Mouse (Mus musculus) hindbrain, postnatal 0 days (tissue): ENCODE results near the gene Xpo1. TPM values are rescaled to one million over a fixed set of nuclear protein-coding genes. Genes with fewer than 3 reads are reported as not detected.
"Not testable (repeated sequence)": the region's sequence is repeated elsewhere in the genome, so short reads cannot be mapped to it uniquely, and the experiment has no call there.

Experiments used
- ATAC-seq: fragments of 200-750 bp; cut with Nextera tagmentation; 2 replicates; pipeline ENCODE4 v1.8.0; 2017; ENCODE audit warnings: mild to moderate bottlenecking, moderate TSS enrichment, moderate library complexity
- DNase-seq: peaks from one replicate; pipeline ENCODE4 v3.0.0-alpha.2; 2015; ENCODE audit warnings: low spot score
- H3K27ac ChIP-seq: fragments of 300-500 bp; sonication (generic); 2 replicates; pipeline ENCODE4 v1.5.1; 2014; ENCODE audit warnings: mild to moderate bottlenecking
- H3K27me3 ChIP-seq: fragments of 300-500 bp; sonication (generic); 2 replicates; pipeline ENCODE4 v1.6.1; 2014; ENCODE audit warnings: low read length, mixed read lengths; ENCODE audit not compliant: insufficient read depth
- H3K36me3 ChIP-seq: fragments of 300-500 bp; sonication (generic); 2 replicates; pipeline ENCODE4 v1.6.1; 2014; ENCODE audit warnings: low read length, mixed read lengths; ENCODE audit not compliant: insufficient read depth
- H3K4me1 ChIP-seq: fragments of 300-500 bp; sonication (generic); 2 replicates; pipeline ENCODE4 v1.6.1; 2014; ENCODE audit warnings: antibody characterized with exemption, low read length, mixed read lengths; ENCODE audit not compliant: insufficient read depth
- H3K4me2 ChIP-seq: fragments of 300-500 bp; sonication (generic); 2 replicates; pipeline ENCODE4 v1.6.1; 2014; ENCODE audit warnings: low read depth, mild to moderate bottlenecking, low read length, moderate library complexity, mixed read lengths
- H3K4me3 ChIP-seq: fragments of 300-500 bp; sonication (generic); 2 replicates; pipeline ENCODE4 v1.5.1; 2014; ENCODE audit warnings: low read length
- H3K9ac ChIP-seq: fragments of 300-500 bp; sonication (generic); replicated peaks from 2 replicates; pipeline ENCODE4 v1.6.1; 2014; ENCODE audit warnings: mild to moderate bottlenecking, low read length, moderate library complexity, mixed read lengths
- H3K9me3 ChIP-seq: fragments of 300-500 bp; sonication (generic); 2 replicates; pipeline ENCODE4 v1.6.1; 2016; ENCODE audit warnings: low read length, mixed read lengths
- CTCF ChIP-seq: IDR thresholded peaks from 2 replicates; pipeline ENCODE4 v1.5.1; 2016; ENCODE audit warnings: antibody characterized with exemption, control low read depth, low read depth
- WGBS: fragments of 180-500 bp; shearing (Covaris S2); extraction: QIAGEN DNeasy Blood & Tissue Kit; methylation state at CpG from one replicate; pipeline ENCODE4 v1.1.7; 2014; 5-methylcytosine and 5-hydroxymethylcytosine counted together
- polyA plus RNA-seq: library from polyadenylated mRNA; unstranded; fragments of >200 nt; fragmentation: Nextera tagmentation; extraction: Ambion mirVana; gene quantifications from 2 replicates; pipeline ENCODE4 v1.2.1, GENCODE M21; 2015
- total RNA-seq: library from RNA; depleted of rRNA; stranded (reverse); fragments of >200 nt; gene quantifications from 2 replicates; pipeline ENCODE4 v1.2.3, GENCODE M21; 2014

Xpo1 gene
- total and polyA plus RNA-seq, 2 experiments from 2014 or later, result 40.8 to 50.7 TPM

DNA sequence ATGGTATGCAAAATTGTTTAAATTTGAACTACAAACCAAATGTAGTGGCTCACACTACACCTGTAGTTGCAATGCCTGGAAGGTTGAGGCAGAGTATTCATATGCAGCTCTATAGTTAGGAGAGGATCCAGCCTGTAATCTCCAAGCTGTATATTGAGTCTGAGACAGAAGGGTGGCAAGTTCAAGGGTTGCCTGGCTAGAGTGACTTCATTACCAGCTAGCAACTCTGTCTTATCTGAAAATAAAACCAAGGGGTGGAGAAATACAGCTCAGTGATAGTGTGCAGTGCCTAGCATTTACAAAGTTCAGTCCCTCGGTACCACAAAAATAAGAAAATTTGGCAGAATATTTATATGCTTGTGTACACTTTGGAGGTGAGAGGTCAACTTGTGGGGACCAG, 4.3 kb downstream of the Xpo1 start:
- WGBS, result 93% methylated on average over 1 of the region's 1 CpGs
- no peaks in the 10 kb centered on the region for H3K9me3 ChIP-seq
- H3K9ac ChIP-seq, result no peak overlapping the region
- no peak overlapping the region for H3K4me3 ChIP-seq
- H3K4me1 ChIP-seq, result 0 out of 2 replicates have a peak, but pooled peaks cover 6% of the 10 kb centered on the region
- DNase-seq, result no peak
- no peak for TF ChIP-seq CTCF
- H3K27ac ChIP-seq, result no peak overlapping the region
- no peaks in the 10 kb centered on the region for H3K27me3 ChIP-seq
- no peak overlapping the region for H3K4me2 ChIP-seq
- no peak for ATAC-seq
- H3K36me3 ChIP-seq, result no peaks in the 10 kb centered on the region; the same call in 1 of the 2 replicates

DNA sequence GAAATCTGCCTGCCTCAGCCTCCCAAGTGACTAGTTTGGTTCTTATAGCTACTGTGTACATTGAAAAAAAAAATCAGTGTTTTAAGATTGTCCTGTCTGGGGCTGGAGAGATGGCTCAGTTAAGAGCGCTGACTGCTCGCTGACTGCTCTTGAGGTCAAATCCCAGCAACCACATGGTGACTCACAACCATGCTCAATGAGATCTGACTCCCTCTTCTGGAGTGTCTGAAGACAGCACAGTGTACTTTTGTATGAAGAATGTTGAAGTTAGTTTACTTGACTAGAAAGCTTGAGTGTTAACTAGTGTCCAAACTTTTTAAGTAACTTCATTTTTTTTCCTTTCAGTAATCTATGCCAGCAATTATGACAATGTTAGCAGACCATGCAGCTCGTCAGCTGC, 5.6 kb downstream of the Xpo1 start:
- no peak overlapping the region for H3K9ac ChIP-seq
- no peak overlapping the region for H3K27ac ChIP-seq
- no peaks in the 10 kb centered on the region for H3K27me3 ChIP-seq
- H3K36me3 ChIP-seq, result no peaks in the 10 kb centered on the region; the same call in 1 of the 2 replicates
- H3K4me3 ChIP-seq, result no peak overlapping the region
- peak; percentile 9 for DNase-seq
- no peak for ATAC-seq
- WGBS, result 82% methylated on average over 3 of the region's 3 CpGs
- no peak overlapping the region for H3K4me2 ChIP-seq
- H3K4me1 ChIP-seq, result 0 out of 2 replicates have a peak, but pooled peaks cover 6% of the 10 kb centered on the region
- TF ChIP-seq CTCF, result peak; percentile 32; the same call in 1 of the 2 replicates
- H3K9me3 ChIP-seq, result no peaks in the 10 kb centered on the region

DNA sequence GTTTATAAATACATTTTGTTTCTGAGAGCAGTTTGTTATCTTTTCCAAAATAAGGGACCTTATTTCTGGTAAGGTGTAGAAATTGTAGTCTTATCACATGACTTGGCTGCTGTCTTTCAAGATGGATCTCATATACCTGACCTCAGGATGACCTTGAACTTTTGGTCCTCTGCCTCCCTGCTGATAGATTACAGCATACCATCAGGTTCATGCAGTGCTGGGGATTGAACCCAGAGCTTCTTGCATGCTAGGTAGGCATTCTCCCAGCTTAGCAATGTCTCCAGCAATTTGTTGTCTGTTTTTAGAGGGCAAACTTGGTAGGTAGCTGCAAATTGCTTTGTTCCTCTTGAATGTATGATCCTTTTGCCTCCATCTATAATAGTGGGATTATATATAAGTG, 9.1 kb downstream of the Xpo1 start:
- Histone ChIP-seq H3K27ac (no peak overlapping the region), H3K4me2 (no peak overlapping the region), H3K27me3 (no peaks in the 10 kb centered on the region), H3K36me3 (no peaks in the 10 kb centered on the region; the same call in 1 of the 2 replicates), H3K4me1 (no peaks in the 10 kb centered on the region), H3K9me3 (no peaks in the 10 kb centered on the region), H3K9ac (no peak overlapping the region), H3K4me3 (no peak overlapping the region)
- ATAC-seq, result no peak
- DNase-seq, result no peak
- no peak for TF ChIP-seq CTCF

DNA sequence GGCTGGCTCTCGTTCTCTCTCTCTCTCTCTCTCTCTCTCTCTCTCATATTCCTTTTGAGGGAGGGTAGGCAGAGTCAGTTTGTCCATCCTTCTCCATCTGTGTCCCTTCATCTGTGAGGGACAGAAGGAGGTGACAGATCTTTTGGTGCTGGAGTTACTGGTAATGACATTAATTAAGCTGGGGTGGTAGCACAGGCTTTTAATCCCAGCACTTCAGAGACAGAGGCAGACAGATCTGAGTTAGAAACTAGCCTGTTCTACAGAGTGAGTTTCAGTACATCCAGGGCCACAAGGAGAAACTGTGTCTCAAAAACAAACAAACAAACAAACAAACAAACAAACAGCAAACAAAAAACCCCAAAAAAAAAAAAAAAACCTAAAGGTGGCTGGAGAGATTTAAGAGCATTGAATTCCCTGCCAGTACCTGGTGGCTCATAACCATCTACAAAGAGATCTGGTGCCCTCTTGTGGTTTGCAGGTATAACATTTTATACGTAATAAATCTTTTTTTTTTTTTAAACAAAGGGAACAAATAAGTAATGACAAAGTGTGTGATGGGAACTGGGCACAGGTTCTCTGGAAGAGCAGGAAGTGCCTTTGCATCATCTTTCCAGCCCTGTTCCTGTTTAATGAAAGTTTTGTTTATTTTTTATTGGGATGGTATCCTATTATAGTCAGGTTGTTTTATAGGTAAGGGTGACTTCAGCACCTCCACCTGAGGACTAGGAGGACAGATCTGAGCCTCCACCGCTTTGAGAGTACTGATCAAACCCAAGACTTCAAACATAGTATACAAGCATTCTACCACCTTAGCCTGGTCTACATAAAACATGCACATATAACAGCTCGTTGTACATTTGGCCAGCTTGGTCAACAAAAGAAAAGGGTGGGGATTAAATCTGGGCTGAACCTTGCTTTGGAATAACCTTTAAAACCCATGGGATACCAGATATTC, 16.2 kb downstream of the Xpo1 start:
- WGBS, result 68% methylated on average over 4 of the region's 4 CpGs
- DNase-seq (peak; percentile 83), ATAC-seq (peak; percentile 62; the same call in 1 of the 2 replicates)
- Histone ChIP-seq H3K4me2 (no peak overlapping the region), H3K4me3 (no peak overlapping the region), H3K4me1 (no peaks in the 10 kb centered on the region), H3K27ac (no peak overlapping the region), H3K36me3 (peaks cover 29% of the 10 kb centered on the region), H3K27me3 (no peaks in the 10 kb centered on the region), H3K9ac (no peak overlapping the region), H3K9me3 (no peaks in the 10 kb centered on the region)
- peak; percentile 74 for TF ChIP-seq CTCF

DNA sequence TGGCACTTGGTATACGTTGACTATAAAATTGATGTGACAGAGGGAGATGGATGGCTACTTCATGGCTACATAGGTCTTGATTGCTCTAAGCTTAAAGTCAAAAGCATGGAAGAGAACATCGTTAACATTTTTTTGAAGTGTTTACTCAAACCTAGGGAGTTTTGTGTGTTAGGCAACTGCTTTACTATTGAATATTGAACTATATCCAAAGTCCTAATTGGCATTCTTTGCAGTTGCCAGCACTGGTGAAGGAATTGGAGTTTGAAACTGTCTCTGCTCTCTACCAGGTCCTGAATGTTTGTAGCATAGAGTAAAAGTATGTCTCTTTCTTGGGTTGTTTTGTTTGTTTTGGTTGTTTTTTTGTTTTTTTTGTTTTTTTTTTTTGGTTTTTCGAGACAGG, 19.9 kb downstream of the Xpo1 start:
- no peaks in the 10 kb centered on the region for H3K27me3 ChIP-seq
- H3K4me1 ChIP-seq, result no peaks in the 10 kb centered on the region
- DNase-seq (no peak), ATAC-seq (no peak)
- no peak overlapping the region for H3K9ac ChIP-seq
- WGBS, result 76% methylated on average over 3 of the region's 3 CpGs
- H3K9me3 ChIP-seq, result no peaks in the 10 kb centered on the region
- peaks cover 43% of the 10 kb centered on the region for H3K36me3 ChIP-seq
- no peak overlapping the region for H3K4me3 ChIP-seq
- no peak overlapping the region for H3K4me2 ChIP-seq
- H3K27ac ChIP-seq, result no peak overlapping the region
- TF ChIP-seq CTCF, result no peak

DNA sequence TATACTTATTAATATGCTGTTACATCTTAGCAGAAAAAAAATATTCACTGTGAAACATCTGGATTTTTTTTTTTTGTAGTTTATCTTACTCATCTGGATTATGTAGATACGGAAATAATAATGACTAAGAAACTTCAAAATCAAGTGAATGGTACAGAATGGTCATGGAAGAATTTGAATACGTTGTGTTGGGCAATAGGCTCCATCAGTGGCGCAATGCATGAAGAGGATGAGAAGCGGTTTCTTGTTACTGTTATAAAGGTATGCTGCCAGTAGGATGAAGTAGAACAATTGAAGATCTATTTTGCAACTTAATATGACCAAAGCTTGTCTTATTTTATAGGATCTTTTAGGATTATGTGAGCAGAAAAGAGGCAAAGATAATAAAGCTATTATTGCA, 28.6 kb downstream of the Xpo1 start:
- Histone ChIP-seq H3K27ac (no peak overlapping the region), H3K4me3 (no peak overlapping the region), H3K4me1 (no peaks in the 10 kb centered on the region), H3K27me3 (no peaks in the 10 kb centered on the region), H3K36me3 (peaks cover 47% of the 10 kb centered on the region), H3K4me2 (no peak overlapping the region), H3K9ac (no peak overlapping the region), H3K9me3 (no peaks in the 10 kb centered on the region)
- no peak for DNase-seq
- ATAC-seq, result no peak
- WGBS, result 96% methylated on average over 4 of the region's 4 CpGs
- no peak for TF ChIP-seq CTCF

DNA sequence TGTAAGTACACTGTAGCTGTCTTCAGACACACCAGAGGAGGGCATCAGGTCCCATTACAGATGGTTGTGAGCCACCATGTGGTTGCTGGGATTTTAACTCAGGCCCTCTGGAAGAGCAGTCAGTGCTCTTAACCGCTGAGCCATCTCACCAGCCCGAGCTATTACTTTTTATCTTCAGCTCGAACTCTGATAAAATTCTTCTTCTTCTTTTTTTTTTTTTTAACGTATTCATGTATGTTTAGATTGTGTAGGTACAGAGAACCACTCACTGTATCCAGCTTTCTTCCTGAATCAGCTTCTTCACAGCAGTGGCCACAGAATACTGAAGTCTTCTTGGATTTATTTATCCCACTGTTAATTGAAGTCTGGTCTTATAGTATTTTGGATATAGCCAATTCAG, 33.0 kb downstream of the Xpo1 start:
- not testable (repeated sequence) for ATAC-seq, H3K4me2 ChIP-seq, H3K9ac ChIP-seq, H3K4me3 ChIP-seq, H3K4me1 ChIP-seq, H3K9me3 ChIP-seq, DNase-seq, H3K27ac ChIP-seq, H3K27me3 ChIP-seq
- H3K36me3 ChIP-seq, result peaks cover 48% of the 10 kb centered on the region
- 93% methylated on average over 4 of the region's 4 CpGs for WGBS
